Mouse (Mus musculus) regulatory T cell (primary cell): Measurements from ENCODE around the gene Phf23.

Experiments
- in situ Hi-C: fragments of 300-600 bp; cut with MboI, MseI; formaldehyde crosslinking; loops from one replicate; pipeline ENCODE4 v1.15.1; 2025; ENCODE audit warnings: high pct_unique_total_duplicates

Gene Phf23

DNA sequence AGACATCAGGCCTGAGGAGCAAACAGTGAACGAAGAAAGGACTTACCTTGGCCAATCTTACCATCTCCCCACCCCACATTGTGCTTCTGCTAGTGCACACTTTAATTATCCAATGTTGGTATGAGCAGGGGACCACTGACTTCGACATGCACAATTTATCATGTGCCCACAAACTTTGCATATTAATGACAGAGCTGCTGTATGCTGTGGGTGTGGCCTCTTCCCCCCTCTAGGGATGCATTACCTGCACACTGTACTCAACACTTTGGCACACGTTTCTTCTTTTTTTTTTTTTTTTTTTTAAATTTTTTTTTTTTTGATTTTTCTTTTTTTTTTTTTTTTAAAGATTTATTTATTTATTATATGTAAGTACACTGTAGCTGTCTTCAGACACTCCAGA is 24.8 kb upstream of the Phf23 start:
- in situ Hi-C loops, result no loop called here

DNA sequence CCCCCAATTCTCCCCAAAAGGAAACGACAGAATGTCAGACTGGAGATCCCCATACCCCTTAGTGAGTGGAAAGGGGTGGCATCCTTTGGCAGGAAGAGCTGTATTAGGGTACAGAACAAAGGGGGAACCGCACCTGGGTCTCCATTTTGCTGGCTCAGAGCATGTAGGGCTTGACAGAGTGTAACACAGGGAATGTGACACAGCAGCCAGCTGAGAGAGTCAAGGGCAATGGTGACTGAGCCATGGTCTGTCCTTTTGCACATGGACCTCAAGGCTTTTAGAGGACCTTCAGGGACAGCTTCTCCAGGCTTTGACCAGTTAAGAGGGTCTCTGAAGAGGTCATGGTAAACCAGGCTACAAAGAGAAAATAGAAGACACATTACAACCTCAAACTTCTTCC is 20.7 kb upstream of the Phf23 start:
- in situ Hi-C loops, result no loop called here

- in situ Hi-C loops, result no loop called here
These were observed 19.3 kb upstream of the Phf23 start for GRCm38 (mm10) chr11:69976271-69976670.

- in situ Hi-C loops, result no loop called here
These were observed 15.8 kb upstream of the Phf23 start for GRCm38 (mm10) chr11:69979827-69980195.

DNA sequence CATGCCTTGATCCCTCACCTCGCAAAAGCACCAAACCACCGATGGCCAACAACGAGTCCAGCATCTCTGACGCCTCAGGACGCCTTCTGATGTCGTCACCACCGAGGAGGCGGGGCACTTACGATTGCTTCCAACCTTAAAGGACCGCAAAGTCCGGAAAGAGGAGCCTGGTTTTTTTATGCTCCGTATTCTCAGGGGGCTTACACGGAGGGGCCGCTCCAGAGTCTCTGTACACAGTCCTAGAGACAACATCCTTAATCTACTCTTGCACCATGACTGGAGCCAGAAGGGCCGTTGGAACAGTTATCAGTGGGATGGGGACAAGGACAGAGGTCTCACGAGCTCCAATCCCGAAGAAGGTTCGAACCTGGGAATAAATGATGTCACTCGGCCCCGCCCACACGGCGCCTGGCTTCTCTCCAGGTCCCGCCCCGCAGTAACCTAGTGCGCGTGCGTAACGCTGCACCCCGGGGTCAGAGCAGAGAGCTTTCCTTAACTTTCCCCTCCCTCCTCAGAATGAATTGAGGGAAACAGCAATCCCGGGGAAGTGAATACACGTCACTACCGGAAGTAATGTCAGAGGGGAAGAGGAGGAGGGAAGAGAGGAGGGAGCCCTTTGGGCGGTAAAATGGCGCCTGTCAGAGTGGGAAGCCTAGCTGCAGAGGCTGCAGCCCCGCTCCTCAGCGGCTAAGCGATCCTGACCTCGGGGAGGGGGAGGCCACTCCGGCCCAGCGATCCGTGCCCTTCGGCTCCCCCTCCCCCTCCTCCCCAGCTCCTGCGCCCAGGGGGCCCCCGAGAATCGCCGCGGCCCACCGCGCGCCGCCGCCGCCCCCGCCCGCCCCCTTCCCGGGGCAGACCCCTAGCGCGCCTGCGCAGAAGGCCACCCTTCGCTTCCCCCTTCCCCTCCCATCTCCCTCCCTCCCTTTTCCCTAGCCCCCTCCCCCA is 15.1 kb upstream of the Phf23 start:
- in situ Hi-C loops, result no loop called here

DNA sequence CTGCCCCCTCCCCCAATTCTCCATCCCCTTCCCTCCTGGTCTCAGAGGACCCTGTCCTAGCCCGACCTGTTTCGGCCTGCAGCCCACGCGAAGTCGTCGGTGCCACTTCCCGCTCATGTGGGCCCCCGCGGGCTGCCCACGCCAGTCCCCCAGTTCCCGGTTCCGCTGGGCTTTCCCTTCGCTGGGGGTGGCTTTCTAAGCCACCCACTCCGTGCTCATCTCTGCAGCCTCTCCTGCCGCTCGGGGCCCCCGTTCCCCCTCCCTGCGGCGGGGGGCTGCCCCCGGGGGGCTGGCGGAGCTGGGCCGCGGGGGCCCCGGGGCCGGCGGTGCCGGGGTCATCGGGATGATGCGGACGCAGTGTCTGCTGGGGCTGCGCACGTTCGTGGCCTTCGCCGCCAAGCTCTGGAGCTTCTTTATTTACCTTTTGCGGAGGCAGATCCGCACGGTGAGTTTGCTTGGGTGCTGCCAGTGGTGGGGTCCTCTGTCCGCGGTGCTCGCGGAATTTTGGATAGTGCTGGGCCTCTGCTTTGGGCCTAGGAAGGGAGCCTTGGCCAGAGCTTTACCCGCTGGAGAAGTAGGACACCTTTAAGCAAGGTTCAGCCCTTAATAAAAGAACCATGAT is 14.3 kb upstream of the Phf23 start, which contains the start of gene Ctdnep1:
TSS of gene Ctdnep1 (plus strand) at position 16 of the 622 bp plus-strand sequence.
- in situ Hi-C loops, result no loop called here

DNA sequence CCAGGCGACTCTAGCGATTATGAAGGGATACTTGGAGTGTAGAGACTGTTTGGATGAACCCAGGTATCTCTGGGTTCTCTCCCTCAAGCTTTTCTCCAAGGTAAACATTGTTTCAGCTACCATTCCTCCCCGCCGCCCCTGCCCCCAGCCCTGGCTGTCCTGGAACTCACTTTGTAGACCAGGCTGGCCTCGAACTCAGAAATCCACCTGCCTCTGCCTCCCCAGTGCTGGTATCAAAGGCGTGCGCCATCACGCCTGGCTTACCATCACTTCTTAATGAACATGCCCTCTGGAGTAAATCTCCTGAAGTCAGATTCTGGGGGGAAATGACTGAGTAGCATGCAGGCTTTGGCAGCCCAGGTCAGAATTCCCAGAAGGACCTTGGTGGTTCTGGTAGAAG is 13.4 kb upstream of the Phf23 start, which contains the start of gene Elp5:
TSS of gene Elp5 (minus strand) at position 293 of the 400 bp plus-strand sequence.
- in situ Hi-C loops, result no loop called here

DNA sequence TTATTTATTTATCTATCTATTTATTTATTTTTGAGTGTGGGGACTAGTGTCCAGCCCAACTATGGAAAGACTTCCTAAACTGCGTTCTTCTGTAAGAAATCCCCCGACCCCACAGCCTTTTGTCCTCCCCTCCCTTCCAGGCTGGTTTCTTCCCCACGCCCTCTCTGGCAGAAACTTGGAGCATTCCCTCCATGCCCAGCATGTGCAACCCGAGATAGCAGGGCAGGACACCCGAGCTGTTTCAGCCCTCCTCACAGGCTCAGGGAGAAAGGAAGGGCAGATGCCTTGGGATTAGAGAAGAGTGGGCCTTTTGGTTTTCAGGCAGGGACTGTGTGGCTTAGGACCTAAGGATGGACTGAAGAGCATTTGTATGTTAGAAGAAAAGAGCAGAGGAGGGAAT is 12.7 kb upstream of the Phf23 start:
- in situ Hi-C loops, result no loop called here

GRCm38 (mm10) chr11:69983377-69983776 is 12.2 kb upstream of the Phf23 start:
- in situ Hi-C loops, result no loop called here

GRCm38 (mm10) chr11:69984431-69984830 is 11.1 kb upstream of the Phf23 start:
- in situ Hi-C loops, result no loop called here

DNA sequence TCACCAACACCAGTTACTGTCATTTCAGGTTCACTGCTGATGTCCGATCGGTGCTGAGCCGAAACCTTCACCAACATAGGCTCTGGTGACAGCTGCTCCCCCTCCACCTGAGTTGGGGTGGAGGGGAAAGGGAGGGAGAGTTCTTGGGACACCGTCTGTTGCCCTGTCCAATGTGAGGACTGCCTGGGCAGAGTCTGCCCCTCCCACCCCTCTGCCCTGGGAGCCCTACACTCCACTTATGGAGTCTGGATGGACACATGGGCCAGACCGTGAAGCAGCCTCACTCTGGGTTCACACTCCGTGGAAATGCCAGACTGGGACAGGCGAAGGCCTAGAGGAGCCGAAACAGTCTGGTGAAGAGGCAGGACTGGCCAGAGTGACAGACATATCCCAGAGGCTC is 5.6 kb upstream of the Phf23 start:
- in situ Hi-C loops, result loop anchor here (10.0 kb wide), 1 partner anchor 895 kb away; the partner anchor contains the start of gene Per1

GRCm38 (mm10) chr11:69990850-69991691 is 4.5 kb upstream of the Phf23 start, which contains the start of gene Gabarap:
Gene Gabarap (plus strand): TSS chr11:69991143.
- in situ Hi-C loops, result loop anchor here (10.0 kb wide), 1 partner anchor 896 kb away; the partner anchor contains the start of gene Per1

DNA sequence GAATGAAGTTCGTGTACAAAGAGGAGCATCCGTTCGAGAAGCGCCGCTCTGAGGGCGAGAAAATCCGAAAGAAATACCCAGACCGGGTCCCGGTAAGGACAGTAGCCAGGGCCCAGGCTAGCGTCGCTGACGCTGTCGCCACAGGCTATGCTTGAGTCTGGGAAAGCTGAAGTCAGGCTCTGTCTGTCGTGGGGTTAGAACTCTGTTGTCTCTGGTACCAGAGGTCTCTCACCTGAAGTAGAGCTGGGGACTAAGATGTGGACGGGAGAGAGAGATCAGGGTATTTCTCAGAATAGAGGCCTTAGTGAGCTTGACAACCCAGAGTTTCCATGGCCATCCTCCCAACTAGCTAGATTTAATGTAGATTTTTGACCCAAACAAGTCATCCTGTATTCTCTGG is 3.9 kb upstream of the Phf23 start:
- in situ Hi-C loops, result loop anchor here (10.0 kb wide), 1 partner anchor 897 kb away; the partner anchor contains the start of gene Per1

- in situ Hi-C loops, result loop anchor here (10.0 kb wide), 1 partner anchor 898 kb away; the partner anchor contains the start of gene Per1
These were observed 3.2 kb upstream of the Phf23 start for GRCm38 (mm10) chr11:69992396-69992795.

- in situ Hi-C loops, result loop anchor here (10.0 kb wide), 1 partner anchor 898 kb away; the partner anchor contains the start of gene Per1
These were observed 2.6 kb upstream of the Phf23 start for GRCm38 (mm10) chr11:69992932-69993331.

GRCm38 (mm10) chr11:69994401-69995090 is 1.0 kb upstream of the Phf23 start:
- in situ Hi-C loops, result loop anchor here (10.0 kb wide), 1 partner anchor 900 kb away; the partner anchor contains the start of gene Per1

DNA sequence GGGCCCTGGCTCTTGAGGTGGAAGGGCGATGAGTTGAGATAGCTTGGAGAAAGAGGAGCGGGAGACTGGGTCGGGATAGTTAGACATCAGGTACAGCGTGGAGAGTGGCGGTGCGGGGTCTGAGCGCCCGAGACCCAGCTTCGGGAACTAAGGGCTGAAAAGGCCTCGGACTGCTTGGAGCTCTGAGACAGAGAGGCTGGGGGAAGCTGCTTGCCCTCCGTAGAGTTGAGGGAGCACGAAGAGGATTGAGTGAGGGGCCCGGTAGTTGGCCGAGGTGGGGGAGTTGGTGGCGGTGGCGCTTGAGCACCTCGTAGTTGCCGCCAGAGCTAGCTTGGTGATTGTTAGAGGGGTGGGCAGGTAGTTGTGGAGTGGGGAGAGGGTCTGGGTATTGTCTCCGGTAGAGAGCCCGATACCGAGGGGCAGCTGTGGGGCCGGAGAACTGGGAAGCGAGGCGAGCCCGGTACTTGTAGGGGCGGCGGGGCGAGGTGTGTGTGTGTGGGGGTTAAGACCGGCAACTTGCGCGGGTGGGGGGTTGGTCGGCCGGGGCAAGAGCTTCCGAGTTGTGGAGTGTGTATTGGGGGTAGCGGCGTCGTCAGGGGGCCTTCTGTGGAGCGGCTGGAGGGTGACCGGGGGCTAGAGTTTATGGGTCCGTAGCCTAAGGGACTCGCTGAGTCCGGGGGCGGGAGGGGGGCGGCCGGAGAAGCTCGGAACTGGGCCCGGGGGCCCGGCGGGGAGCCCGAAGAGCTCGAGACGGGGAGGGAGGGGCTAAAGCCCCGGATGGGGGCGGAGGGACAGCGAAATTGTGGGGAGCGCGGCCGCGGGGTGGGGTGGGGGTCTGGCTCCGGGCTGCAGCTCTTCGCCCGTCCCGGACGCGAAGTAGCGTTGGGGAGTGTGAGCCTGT is 834 bp downstream of the Phf23 start:
- in situ Hi-C loops, result loop anchor here (10.0 kb wide), 1 partner anchor 902 kb away; the partner anchor contains the start of gene Per1

- in situ Hi-C loops, result loop anchor here (10.0 kb wide), 1 partner anchor 902 kb away; the partner anchor contains the start of gene Per1
These were observed 1.5 kb downstream of the Phf23 start for GRCm38 (mm10) chr11:69997070-69997509.
